Mouse (Mus musculus) gonadal fat pad, adult 2 months (tissue): ENCODE results near the gene Smim22. TPM values are rescaled to one million over a fixed set of nuclear protein-coding genes. Genes with fewer than 3 reads are reported as not detected.

Source experiments
- DNase-seq: peaks from one replicate; pipeline ENCODE4 v3.0.0-alpha.2; 2012; ENCODE audit warnings: low read depth
- polyA plus RNA-seq: library from polyadenylated mRNA; depleted of rRNA; stranded (reverse); fragments of >200 nt; gene quantifications from 2 replicates; pipeline ENCODE4 v1.2.3, GENCODE M21; 2012; rRNA removed

The Smim22 gene
- polyA plus RNA-seq = 73.8 and 89.8 TPM in 2 replicates

GRCm38 (mm10) chr16:5007067-5007466 lies at the start of gene Smim22:
Smim22 (plus strand) TSS chr16:5007288.
- DNase-seq = no peak

- DNase-seq = no peak
Observed at GRCm38 (mm10) chr16:4957446-4957845, 49.6 kb upstream of the Smim22 start.

- no peak for DNase-seq
Observed at GRCm38 (mm10) chr16:4960260-4960659, 46.8 kb upstream of the Smim22 start.

DNA sequence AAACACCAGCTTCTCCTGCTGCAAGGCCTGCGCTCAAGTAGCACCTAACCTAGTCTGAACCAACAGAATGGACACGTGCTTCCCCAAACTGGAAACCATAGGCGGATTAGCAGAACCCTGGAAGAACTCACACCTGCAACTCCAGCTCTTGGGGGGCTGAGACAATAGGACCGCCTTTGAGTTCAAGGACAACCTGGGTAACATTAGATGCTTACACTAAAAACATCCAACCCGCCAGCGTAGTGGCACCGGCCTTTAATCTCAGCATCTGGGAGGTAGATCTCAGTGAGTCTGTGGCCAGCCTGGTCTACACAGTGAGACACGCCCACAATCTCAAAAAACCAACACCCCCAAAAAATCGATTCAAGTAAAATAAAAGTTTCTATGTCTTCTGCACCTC lies 43.7 kb upstream of the Smim22 start:
- no peak for DNase-seq

DNA sequence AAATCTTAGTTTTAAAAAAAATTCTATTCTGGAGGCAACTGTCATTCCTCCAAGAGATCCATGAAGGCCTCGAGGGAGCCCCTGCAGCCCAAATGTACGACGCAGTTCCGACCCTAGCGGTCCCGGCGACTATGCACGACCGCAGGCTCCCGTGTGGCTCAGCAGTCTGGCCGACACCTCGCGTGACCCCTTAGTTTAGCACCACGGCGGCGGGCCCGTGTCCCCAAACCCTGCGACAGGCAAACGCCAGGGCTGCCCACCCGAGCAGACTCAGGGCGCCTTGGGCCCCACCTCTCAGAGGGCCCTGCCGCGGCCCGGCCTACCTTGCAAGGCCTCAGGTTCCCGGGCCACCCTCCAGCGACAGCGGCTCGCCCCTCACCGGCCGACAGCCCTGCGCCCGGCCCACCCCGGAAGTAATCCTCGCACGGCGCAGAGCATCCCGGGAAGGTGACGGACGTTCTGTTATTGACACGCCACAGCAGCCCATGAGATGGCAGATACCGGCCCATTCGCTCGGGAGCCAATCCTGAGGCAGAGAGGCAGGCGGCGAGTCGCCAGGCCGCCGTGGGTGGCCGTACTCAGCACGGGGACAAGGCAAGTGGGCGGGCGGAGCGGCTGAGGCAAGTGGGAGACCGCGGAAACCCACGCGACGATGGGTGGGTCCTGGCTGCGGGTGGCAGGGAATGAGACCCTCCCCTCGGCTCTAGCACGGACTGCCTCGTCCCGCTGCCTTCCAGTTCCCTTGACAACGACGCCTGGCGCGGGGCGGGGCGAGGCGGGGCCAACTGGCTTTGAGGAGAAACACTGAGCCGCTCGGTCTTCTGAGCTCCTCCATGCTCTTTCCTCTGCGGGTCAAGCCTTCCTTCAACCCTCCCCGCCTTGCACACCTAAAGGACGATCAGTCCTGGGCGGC lies 43.0 kb upstream of the Smim22 start, which contains the start of gene Anks3:
Gene Anks3, minus strand, starts transcription at position 409 of the 913 bp plus-strand sequence.
- peak; percentile 64 for DNase-seq

DNA sequence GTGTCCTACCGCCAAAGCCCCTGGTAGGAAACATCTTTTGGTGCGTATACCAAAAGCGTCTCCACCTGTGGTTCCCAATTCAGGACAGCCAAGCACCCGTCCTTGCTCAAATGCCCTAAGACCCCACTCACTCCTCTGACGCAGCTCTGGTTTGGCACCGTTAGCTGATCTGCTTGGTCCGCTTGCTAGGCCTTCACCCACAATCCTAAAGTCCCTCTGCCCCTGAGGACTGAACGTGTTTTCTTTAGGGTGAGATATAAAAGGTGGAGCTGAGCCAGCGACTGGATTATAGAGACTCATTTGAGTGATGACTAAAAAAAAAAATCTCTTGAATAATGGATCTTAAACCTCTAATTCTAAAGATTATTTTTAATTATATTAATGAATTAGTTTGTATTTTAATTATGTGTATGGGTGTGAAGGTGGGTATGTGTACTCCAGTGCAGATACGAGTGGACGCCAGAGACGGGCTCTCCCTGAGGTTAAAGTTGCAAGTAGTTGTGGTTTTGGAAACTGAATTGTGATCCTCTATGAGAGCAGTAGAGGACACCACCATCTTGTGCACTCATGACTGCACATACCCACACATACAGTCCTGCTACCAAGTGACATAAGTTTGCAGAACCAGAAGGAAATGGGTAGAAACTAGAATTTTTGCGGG lies 42.2 kb upstream of the Smim22 start:
- DNase-seq = no peak

GRCm38 (mm10) chr16:4965392-4966129 lies 41.5 kb upstream of the Smim22 start:
- DNase-seq = no peak

- DNase-seq = no peak
Observed at GRCm38 (mm10) chr16:4968426-4968825, 38.7 kb upstream of the Smim22 start.

DNA sequence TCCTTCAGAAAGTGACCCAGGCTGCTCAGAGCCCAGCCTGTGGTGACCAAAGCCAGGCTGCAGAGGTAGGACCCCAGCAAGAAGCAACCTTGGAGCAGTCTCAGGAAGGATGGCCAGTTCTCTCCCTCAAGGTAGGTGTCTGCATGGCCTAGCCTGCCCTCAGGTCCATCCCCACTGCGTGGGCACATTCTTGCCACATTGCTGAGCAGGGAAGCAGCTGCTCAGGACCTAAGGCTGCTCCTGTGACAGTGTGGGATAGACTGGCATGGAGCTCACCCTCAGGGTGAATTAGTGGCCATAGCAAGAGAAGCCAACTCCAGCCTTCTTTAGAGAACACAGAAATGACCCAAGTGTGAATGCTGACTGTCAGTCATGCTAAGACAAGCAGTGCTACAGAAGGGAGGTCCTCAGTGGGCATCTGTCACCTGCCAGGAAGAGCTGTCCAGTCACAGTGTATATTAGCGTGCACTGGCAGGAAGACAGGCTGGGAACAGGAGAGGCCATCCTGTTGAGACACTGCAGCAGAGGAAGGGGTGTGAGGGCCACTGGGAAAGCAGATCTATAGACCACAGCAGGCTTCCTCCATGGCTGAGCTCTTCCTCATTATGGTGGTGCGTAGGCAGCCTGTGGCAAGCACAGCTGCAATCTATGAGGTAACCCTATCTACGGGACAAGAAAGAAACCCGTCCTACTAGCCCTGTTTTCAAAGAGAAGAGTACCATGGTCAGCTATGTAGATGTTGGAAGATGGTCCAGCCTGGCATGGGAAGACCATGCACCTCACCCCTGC lies 37.8 kb upstream of the Smim22 start:
- no peak for DNase-seq

GRCm38 (mm10) chr16:4971626-4972025 lies 35.5 kb upstream of the Smim22 start:
- no peak for DNase-seq

- no peak for DNase-seq
Observed at GRCm38 (mm10) chr16:4974521-4974920, 32.6 kb upstream of the Smim22 start.

GRCm38 (mm10) chr16:4976180-4976579 lies 30.9 kb upstream of the Smim22 start:
- DNase-seq = no peak

- DNase-seq = no peak
Observed at GRCm38 (mm10) chr16:4978275-4979051, 28.6 kb upstream of the Smim22 start.

DNA sequence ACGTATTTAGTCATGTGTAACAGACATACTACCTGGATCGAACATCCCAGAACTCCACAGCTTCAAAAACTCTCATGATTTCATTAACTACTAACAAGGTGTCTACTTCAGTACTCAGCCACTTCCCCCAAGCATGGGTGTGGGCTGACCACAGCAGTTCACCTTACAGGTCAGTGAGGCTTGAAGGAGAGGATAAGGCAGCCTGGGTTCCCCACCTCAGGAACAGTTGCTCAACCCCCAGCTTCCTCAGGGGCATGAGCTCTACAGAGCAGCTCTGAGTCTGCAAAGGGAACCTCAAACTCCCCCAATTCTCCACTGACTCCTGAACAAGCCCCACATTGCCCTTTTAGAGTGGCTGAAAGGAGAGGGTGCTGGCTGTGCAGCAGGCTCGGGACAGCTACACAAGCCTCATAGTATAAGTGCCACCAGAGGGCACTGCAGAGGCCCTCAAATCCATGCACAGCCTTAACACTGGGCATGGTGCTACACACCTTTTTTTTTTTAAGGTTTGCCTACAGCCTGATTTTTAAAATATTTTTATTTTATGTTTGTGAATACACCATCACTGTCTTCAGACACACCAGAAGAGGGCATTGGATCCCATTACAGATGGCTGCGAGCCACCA lies 27.2 kb upstream of the Smim22 start:
- no peak for DNase-seq

DNA sequence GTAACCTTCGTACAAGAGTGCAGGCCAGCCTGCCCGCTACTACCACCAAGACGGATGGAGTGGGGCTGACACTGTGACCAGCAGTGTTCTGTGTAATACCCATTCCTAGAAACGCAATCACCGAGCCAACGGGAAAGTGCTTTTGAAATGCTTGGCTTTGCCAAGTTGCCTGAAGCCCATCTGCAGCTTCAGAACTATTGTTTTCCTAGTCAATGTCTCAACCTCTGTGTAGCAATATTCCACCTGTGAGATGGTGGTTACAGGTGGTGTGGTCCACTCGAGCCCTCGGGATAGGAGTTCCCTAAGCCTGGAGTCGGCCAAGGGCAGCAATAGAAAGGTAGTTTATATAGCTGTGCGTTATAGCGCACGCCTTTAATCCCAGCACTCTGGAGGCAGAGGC lies 22.4 kb upstream of the Smim22 start:
- DNase-seq = peak; percentile 75

GRCm38 (mm10) chr16:4993276-4993675 lies 13.8 kb upstream of the Smim22 start:
- no peak for DNase-seq

- no peak for DNase-seq
Observed at GRCm38 (mm10) chr16:4997553-4997952, 9.5 kb upstream of the Smim22 start, which contains the start of gene Sept12. Sept12 (minus strand) TSS chr16:4997852.

DNA sequence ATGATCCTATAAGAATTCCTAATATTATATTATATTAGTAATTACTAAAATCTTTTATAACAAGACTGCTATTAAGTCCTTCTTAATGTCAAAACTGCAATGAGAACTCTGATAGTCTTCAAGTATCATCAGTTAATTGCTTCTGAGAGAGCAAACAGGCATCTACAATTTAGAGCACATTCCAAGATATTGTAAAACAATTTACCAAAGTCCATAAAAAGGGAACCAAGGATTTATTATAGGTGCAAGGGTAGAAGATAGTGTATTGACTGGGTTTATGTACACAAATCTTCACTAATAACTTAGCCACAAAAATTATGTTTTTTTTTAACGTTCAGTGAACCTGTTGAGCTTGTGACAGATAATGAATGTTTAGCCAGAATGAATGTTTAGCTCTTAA lies 8.1 kb upstream of the Smim22 start:
- DNase-seq = no peak

GRCm38 (mm10) chr16:5000611-5001010 lies 6.5 kb upstream of the Smim22 start:
- DNase-seq = no peak

DNA sequence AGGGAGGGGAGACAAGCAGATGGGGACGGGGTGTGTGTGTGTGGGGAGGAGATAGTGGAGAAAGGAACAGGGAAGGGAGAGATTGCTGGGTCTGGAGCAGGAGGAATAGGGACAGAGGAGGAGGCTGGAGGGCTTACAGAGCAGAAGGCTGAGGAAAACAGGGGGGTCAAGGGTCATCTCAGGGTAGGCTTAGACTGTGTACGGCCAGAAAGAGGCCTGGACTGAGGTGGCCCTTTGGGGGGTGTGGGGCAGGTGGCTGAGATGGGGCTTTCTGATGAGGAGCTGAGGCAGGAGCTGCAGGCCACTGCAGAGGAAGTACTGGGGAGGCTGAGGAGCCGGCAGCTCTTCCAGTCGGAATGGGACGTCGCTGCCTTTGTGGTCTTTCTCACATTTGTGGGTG lies 404 bp downstream of the Smim22 start:
- DNase-seq = no peak
